Comparison of ENCODE assay signal across 25 mouse cellular contexts in the genomic region with DNA sequence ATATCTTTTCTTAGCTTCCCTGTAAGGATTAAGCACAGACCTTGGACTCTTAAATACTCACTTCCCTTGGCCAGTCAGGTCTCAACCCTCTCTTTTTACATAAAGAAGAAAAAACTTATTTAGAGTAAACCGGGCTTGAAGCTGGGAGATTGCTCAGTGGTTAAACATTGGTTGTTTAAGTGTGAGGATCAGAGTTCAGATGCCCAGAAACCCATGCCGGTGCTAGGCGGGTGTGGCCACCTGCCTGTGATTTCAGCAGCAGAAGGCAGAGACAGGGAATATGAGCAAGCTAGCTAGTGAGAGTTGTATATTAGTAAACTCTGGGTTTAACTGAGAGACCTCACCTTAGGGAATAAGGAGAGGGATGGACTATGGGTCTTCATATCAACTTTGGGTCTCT.
DNase-seq lines count a peak whose midpoint lies in the region; ATAC-seq and TF ChIP-seq lines count a peak whose summit lies in the region.
"Had no signal": no experiment of that assay in that cellular context is flagged by ENCODE, and none has a peak within 500 bp of the region (broad histone marks: within the 10 kb centered on the region; RNA-seq: fewer than 3 reads in every experiment).

No protein-coding gene starts in this region.

- no peak for TF ChIP-seq CTCF in kidney, adult 2 months (conservative IDR thresholded peaks at IDR 0.05; ENCODE audit: insufficient read depth, insufficient read length, low read depth, low read length)

- H3K27ac ChIP-seq in kidney, adult 2 months (ENCODE audit: insufficient read depth, low read depth, low read length): no peak overlapping the region
- H3K27ac ChIP-seq in kidney, embryonic 15.5 days: no peak overlapping the region
- H3K27ac ChIP-seq in intestine, embryonic 16.5 days (ENCODE audit: low read length): no peak overlapping the region
- H3K27ac ChIP-seq: forebrain, embryonic 15.5 days; heart, embryonic 15.5 days; hindbrain, embryonic 13.5 days had no signal

- no peak overlapping the region for H3K4me3 ChIP-seq in kidney, adult 2 months (ENCODE audit: insufficient read depth, low read depth, low read length)
- H3K4me3 ChIP-seq in kidney, embryonic 15.5 days (replicated peaks): no peak overlapping the region
- H3K4me3 ChIP-seq in intestine, embryonic 16.5 days (ENCODE audit: low read length): no peak overlapping the region
- H3K4me3 ChIP-seq: forebrain, embryonic 15.5 days; heart, embryonic 12.5 days; heart, embryonic 15.5 days; hindbrain, embryonic 10.5 days; hindbrain, embryonic 13.5 days had no signal

- peak; percentile 57 for DNase-seq in kidney, adult 2 months
- peak; percentile 43 to 65 for DNase-seq in kidney, postnatal 25 days
- no peak for DNase-seq in kidney, postnatal 4 days
- DNase-seq in yolk sac, embryonic 10.5 days (ENCODE audit: low spot score): peak; percentile 60
- DNase-seq in thymus, postnatal 25 days: no peak
- DNase-seq: adrenal gland, postnatal 10 days; adrenal gland, postnatal 36 days; B cell, adult 2 months; cerebellum, adult 18-20 months; cerebellum, adult 9-10 months; cerebellum, postnatal 14 days; gastrocnemius, postnatal 25 days; heart, adult 18-20 months; heart, postnatal 10 days; heart, postnatal 36 days had no signal

- no peaks in the 10 kb centered on the region for H3K27me3 ChIP-seq in kidney, adult 2 months (replicated peaks; ENCODE audit: control insufficient read depth, insufficient read depth, low read length)
- H3K27me3 ChIP-seq in kidney, embryonic 15.5 days: no peaks in the 10 kb centered on the region
- no peaks in the 10 kb centered on the region for H3K27me3 ChIP-seq in intestine, embryonic 16.5 days (replicated peaks; ENCODE audit: control insufficient read depth, insufficient read depth, low read length)
- H3K27me3 ChIP-seq: CH12.LX; forebrain, embryonic 15.5 days; heart, embryonic 12.5 days; heart, embryonic 15.5 days; Patski had no signal

- H3K9ac ChIP-seq in kidney, embryonic 15.5 days: no peak overlapping the region
- H3K9ac ChIP-seq in intestine, embryonic 16.5 days (ENCODE audit: low read depth, low read length): no peak overlapping the region
- H3K9ac ChIP-seq: forebrain, embryonic 15.5 days; heart, embryonic 12.5 days; heart, embryonic 15.5 days; hindbrain, embryonic 13.5 days had no signal

- H3K4me2 ChIP-seq in kidney, embryonic 15.5 days: no peak overlapping the region
- H3K4me2 ChIP-seq in intestine, embryonic 16.5 days (ENCODE audit: low read depth, low read length): no peak overlapping the region
- H3K4me2 ChIP-seq: forebrain, embryonic 15.5 days; heart, embryonic 12.5 days; heart, embryonic 15.5 days; hindbrain, embryonic 13.5 days had no signal

- ATAC-seq in kidney, embryonic 15.5 days (replicated peaks; ENCODE audit: low FRiP score): no peak
- ATAC-seq in intestine, embryonic 16.5 days: peak; percentile 67
- ATAC-seq: forebrain, embryonic 15.5 days; Patski had no signal

- WGBS in kidney, adult 2 months: 38% methylated on average over 3 of the region's 3 CpGs
- WGBS in kidney, embryonic 15.5 days: 80% methylated on average over 3 of the region's 3 CpGs
- 57% methylated on average over 3 of the region's 3 CpGs for WGBS in intestine, embryonic 16.5 days

- H3K36me3 ChIP-seq in kidney, adult 2 months (ENCODE audit: control insufficient read depth, insufficient read depth, low read length): no peaks in the 10 kb centered on the region
- H3K36me3 ChIP-seq in kidney, embryonic 15.5 days: no peaks in the 10 kb centered on the region
- H3K36me3 ChIP-seq in intestine, embryonic 16.5 days (ENCODE audit: control insufficient read depth, insufficient read depth, low read length): no peaks in the 10 kb centered on the region
- H3K36me3 ChIP-seq: forebrain, embryonic 15.5 days; G1E; heart, embryonic 12.5 days; heart, embryonic 15.5 days; hindbrain, embryonic 13.5 days had no signal

- peaks cover 10% of the 10 kb centered on the region for H3K4me1 ChIP-seq in kidney, adult 2 months (ENCODE audit: control insufficient read depth, insufficient read depth, low read length)
- peaks cover 35% of the 10 kb centered on the region for H3K4me1 ChIP-seq in kidney, embryonic 15.5 days
- H3K4me1 ChIP-seq in intestine, embryonic 16.5 days (ENCODE audit: control insufficient read depth, insufficient read depth, low read length): peaks cover 28% of the 10 kb centered on the region

- H3K9me3 ChIP-seq in kidney, embryonic 15.5 days (replicated peaks): no peaks in the 10 kb centered on the region
- no peaks in the 10 kb centered on the region for H3K9me3 ChIP-seq in intestine, embryonic 16.5 days (ENCODE audit: control insufficient read depth, low read length)
- H3K9me3 ChIP-seq: forebrain, embryonic 15.5 days; heart, embryonic 12.5 days; heart, embryonic 15.5 days; hindbrain, embryonic 10.5 days; hindbrain, embryonic 13.5 days had no signal

- no peak for TF ChIP-seq POLR2A in kidney, adult 2 months (IDR thresholded peaks at IDR 0.05; ENCODE audit: low read depth, low read length)

Comparison
In these comparisons a context has a peak if more than half of its experiments do, and no peak if none do; other contexts are left out.
1. DNase-seq: peak in kidney, adult 2 months (single experiment), kidney, postnatal 25 days (2 of 2) and yolk sac, embryonic 10.5 days (single experiment); none in kidney, postnatal 4 days (0 of 2) and thymus, postnatal 25 days (single experiment).